Mouse (Mus musculus): ENCODE measurements around the gene Trpm3.

DNA sequence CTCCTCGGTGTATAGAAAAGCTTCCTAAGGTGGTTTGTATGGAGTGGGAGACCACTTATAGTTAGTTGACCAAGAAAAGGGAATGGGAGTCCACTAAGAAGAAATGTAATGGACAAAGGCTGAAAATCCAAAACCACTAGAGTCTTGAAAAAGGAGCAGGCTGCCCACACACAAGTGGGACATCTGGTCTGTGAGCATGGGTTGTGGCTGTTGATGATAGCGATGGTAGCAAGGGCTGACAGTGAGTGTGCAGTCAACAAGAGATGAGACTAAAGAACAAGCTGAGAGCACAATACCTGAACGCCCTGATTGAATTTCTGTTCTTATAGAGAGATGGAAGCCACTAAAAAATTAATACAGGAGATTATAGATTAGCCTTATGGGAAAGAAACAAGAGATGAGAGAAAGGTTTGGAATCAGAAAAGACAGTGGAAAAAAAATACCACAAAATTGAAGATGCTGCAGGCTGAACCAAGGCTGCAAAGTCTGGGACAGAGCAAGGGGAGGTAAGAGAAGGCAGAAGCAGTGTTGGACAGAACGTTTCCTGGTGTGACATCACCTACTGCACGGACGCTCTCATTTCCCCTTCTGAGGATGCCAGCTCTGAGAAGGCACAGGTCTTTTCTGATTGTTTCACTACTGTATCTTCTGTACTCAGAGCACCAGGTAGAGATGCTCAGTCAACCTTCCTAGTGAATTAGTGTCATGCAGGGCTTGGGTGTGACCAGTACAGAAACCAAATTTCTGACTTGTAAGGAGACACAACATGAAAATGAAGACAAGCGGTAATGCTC is 710.1 kb downstream of the Trpm3 start:
- TF ChIP-seq GATA1 (IDR thresholded peaks at IDR 0.05; ENCODE audit: borderline replicate concordance, low read length) (no peak), FLI1 (IDR thresholded peaks at IDR 0.05; ENCODE audit: low read length) (no peak)
